Mouse (Mus musculus) intestine, embryonic 16.5 days (tissue): ENCODE results near the gene 4930558K02Rik. TPM values are rescaled to one million over a fixed set of nuclear protein-coding genes. Genes with fewer than 3 reads are reported as not detected.

Experiments used
- ATAC-seq: fragments of 200-750 bp; cut with Nextera tagmentation; 2 replicates; pipeline ENCODE4 v1.8.0; 2017; ENCODE audit warnings: moderate TSS enrichment, moderate library complexity
- H3K27ac ChIP-seq: fragments of 300-500 bp; sonication (generic); 2 replicates; pipeline ENCODE4 v1.5.1; 2014; ENCODE audit warnings: mild to moderate bottlenecking, low read length
- H3K27me3 ChIP-seq: fragments of 300-500 bp; sonication (generic); replicated peaks from 2 replicates; pipeline ENCODE4 v1.6.1; 2014; ENCODE audit warnings: low read length, control low read depth, mixed read lengths; ENCODE audit not compliant: control insufficient read depth, insufficient read depth
- H3K36me3 ChIP-seq: fragments of 300-500 bp; sonication (generic); 2 replicates; pipeline ENCODE4 v1.6.1; 2014; ENCODE audit warnings: low read length, control low read depth; ENCODE audit not compliant: control insufficient read depth, insufficient read depth
- H3K4me1 ChIP-seq: fragments of 300-500 bp; sonication (generic); 2 replicates; pipeline ENCODE4 v1.6.1; 2014; ENCODE audit warnings: low read length, control low read depth, mixed read lengths; ENCODE audit not compliant: control insufficient read depth, insufficient read depth
- H3K4me2 ChIP-seq: fragments of 300-500 bp; sonication (generic); 2 replicates; pipeline ENCODE4 v1.6.1; 2014; ENCODE audit warnings: low read depth, low read length, control low read depth
- H3K4me3 ChIP-seq: fragments of 300-500 bp; sonication (generic); 2 replicates; pipeline ENCODE4 v1.5.1; 2014; ENCODE audit warnings: mild to moderate bottlenecking, low read length
- H3K9ac ChIP-seq: fragments of 300-500 bp; sonication (generic); 2 replicates; pipeline ENCODE4 v1.6.1; 2014; ENCODE audit warnings: low read depth, low read length
- H3K9me3 ChIP-seq: fragments of 300-500 bp; sonication (generic); 2 replicates; pipeline ENCODE4 v1.6.1; 2016; ENCODE audit warnings: low read length, control low read depth; ENCODE audit not compliant: control insufficient read depth
- WGBS: fragments of 180-500 bp; shearing (Covaris S2); extraction: QIAGEN DNeasy Blood & Tissue Kit; methylation state at CpG from one replicate; pipeline ENCODE4 v1.1.7; 2014; 5-methylcytosine and 5-hydroxymethylcytosine counted together
- polyA plus RNA-seq: library from polyadenylated mRNA; unstranded; fragments of >200 nt; fragmentation: Nextera tagmentation; extraction: Ambion mirVana; gene quantifications from 2 replicates; pipeline ENCODE4 v1.2.1, GENCODE M21; 2015

Gene 4930558K02Rik
- polyA plus RNA-seq, 1 experiment from 2014 or later, result not detected

GRCm38 (mm10) chr1:161896130-161896529 lies 83.3 kb downstream of the 4930558K02Rik start:
- H3K9me3 ChIP-seq, result no peaks in the 10 kb centered on the region
- ATAC-seq, result no peak
- no peak overlapping the region for H3K27ac ChIP-seq
- H3K4me3 ChIP-seq, result no peak overlapping the region
- H3K27me3 ChIP-seq, result no peaks in the 10 kb centered on the region
- WGBS, result 44% methylated on average over 10 of the region's 10 CpGs
- H3K9ac ChIP-seq, result no peak overlapping the region
- H3K4me1 ChIP-seq, result no peaks in the 10 kb centered on the region
- H3K4me2 ChIP-seq, result no peak overlapping the region
- H3K36me3 ChIP-seq, result no peaks in the 10 kb centered on the region

- Histone ChIP-seq H3K4me1 (no peaks in the 10 kb centered on the region), H3K27me3 (no peaks in the 10 kb centered on the region), H3K36me3 (no peaks in the 10 kb centered on the region), H3K4me2 (no peak overlapping the region), H3K4me3 (no peak overlapping the region), H3K9ac (no peak overlapping the region), H3K9me3 (no peaks in the 10 kb centered on the region), H3K27ac (no peak overlapping the region)
- no peak for ATAC-seq
- WGBS, result 83% methylated on average over 3 of the region's 3 CpGs
Observed at GRCm38 (mm10) chr1:161895014-161895413, 84.4 kb downstream of the 4930558K02Rik start.

- Histone ChIP-seq H3K27ac (no peak overlapping the region), H3K4me3 (no peak overlapping the region), H3K36me3 (no peaks in the 10 kb centered on the region), H3K9me3 (no peaks in the 10 kb centered on the region), H3K27me3 (no peaks in the 10 kb centered on the region), H3K4me1 (no peaks in the 10 kb centered on the region), H3K4me2 (no peak overlapping the region), H3K9ac (no peak overlapping the region)
- 36% methylated on average over 2 of the region's 2 CpGs for WGBS
- ATAC-seq, result peak; percentile 79
Observed at GRCm38 (mm10) chr1:161894553-161894952, 84.9 kb downstream of the 4930558K02Rik start.

DNA sequence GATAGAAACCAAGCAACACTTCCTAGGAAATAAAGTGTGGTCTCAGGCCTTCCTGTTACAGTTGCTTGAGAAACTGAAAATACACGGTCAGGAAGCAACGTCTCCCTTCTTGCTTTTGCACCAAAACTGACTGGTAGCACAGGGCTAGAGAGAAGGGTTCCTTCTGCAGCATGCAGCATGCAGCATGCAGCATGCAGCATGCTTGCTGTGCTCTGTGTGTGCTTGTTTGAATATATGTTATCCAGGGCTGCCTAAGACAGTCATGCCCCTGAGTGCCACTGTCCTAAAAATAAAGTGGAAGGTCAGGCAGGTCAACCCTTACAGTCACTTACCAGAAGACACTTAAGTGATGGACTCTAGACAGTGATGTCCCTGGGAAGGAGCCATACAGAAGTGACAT lies 85.3 kb downstream of the 4930558K02Rik start:
- no peak overlapping the region for H3K9ac ChIP-seq

More for the DNA sequence above, 85.3 kb downstream of the 4930558K02Rik start:
- no peaks in the 10 kb centered on the region for H3K9me3 ChIP-seq
- no peaks in the 10 kb centered on the region for H3K4me1 ChIP-seq
- WGBS, result 61% methylated on average over 2 of the region's 2 CpGs
- no peak overlapping the region for H3K4me3 ChIP-seq
- no peaks in the 10 kb centered on the region for H3K27me3 ChIP-seq
- no peak overlapping the region for H3K4me2 ChIP-seq
- ATAC-seq, result no peak
- no peak overlapping the region for H3K27ac ChIP-seq
- H3K36me3 ChIP-seq, result no peaks in the 10 kb centered on the region

Other genes with a start within 250 kb of the 4930558K02Rik start
- not detected in 2 replicates for gene Fasl, start 191.1 kb downstream of the 4930558K02Rik start, polyA plus RNA-seq
- gene Suco, start 103.0 kb downstream of the 4930558K02Rik start, polyA plus RNA-seq, result 10.6 and 13.8 TPM in 2 replicates
- gene Pigc, start 10.4 kb downstream of the 4930558K02Rik start, polyA plus RNA-seq, result 35.3 and 35.8 TPM in 2 replicates